Mouse (Mus musculus) thymus, postnatal 0 days (tissue): ENCODE measurements around the gene Polrmt. TPM values are rescaled to one million over a fixed set of nuclear protein-coding genes. Genes with fewer than 3 reads are reported as not detected.
"Not testable (repeated sequence)": the region's sequence is repeated elsewhere in the genome, so short reads cannot be mapped to it uniquely, and the experiment has no call there.

Source experiments
- DNase-seq: peaks from one replicate; pipeline ENCODE4 v3.0.0-alpha.2; 2015; ENCODE audit warnings: low spot score
- polyA plus RNA-seq: library from polyadenylated mRNA; unstranded; fragments of >200 nt; fragmentation: Nextera tagmentation; extraction: Ambion mirVana; gene quantifications from 2 replicates; pipeline ENCODE4 v1.2.1, GENCODE M21; 2015

Polrmt gene
- polyA plus RNA-seq, 1 experiment from 2014 or later, result 39.5 TPM

- no peak for DNase-seq
Measured at GRCm38 (mm10) chr10:79774486-79775279, 28.3 kb upstream of the Polrmt start.

- DNase-seq, result no peak
Measured at GRCm38 (mm10) chr10:79773208-79773607, 26.8 kb upstream of the Polrmt start.

GRCm38 (mm10) chr10:79772320-79772719 lies 25.9 kb upstream of the Polrmt start:
- DNase-seq, result no peak

DNA sequence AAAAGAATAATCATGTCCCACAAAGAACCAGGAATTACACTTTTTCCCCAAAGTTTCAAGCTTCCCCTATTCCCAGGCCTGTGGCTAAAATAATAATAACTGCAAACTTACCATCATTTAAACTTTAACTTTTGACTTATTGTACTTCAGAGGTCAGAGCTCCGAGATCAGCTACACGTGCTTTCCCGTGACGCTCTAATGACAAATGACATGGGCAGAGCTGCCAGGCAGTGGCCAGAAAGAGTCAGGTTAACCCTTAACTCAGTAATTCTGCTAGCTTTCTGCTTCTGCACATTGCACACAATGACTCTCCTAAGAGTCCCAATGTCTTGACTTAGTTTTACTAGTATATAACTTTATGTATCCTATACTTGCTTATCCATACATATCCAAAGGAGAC lies 22.9 kb upstream of the Polrmt start:
- no peak for DNase-seq

DNA sequence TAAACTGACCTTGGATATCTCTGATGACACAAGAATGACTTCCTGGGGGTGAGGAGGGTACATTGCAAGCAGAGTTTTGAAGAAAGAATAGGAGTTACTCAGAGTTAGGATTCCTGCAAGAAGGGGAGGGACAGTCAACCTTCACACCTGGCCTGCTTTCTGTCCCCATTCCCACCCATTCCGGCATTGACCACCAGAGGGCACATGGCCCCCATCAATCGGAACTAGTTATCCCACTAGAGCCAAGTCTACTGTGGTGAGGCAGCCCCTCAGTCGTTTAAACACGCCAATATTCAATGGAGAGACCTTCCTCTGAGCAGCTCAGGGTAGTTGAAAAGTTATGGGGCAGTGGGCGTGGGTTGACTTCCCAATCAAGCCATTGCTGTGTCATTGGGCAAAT lies 22.0 kb upstream of the Polrmt start:
- DNase-seq, result peak; percentile 78

GRCm38 (mm10) chr10:79767372-79768244 lies 21.2 kb upstream of the Polrmt start:
- DNase-seq, result no peak

DNA sequence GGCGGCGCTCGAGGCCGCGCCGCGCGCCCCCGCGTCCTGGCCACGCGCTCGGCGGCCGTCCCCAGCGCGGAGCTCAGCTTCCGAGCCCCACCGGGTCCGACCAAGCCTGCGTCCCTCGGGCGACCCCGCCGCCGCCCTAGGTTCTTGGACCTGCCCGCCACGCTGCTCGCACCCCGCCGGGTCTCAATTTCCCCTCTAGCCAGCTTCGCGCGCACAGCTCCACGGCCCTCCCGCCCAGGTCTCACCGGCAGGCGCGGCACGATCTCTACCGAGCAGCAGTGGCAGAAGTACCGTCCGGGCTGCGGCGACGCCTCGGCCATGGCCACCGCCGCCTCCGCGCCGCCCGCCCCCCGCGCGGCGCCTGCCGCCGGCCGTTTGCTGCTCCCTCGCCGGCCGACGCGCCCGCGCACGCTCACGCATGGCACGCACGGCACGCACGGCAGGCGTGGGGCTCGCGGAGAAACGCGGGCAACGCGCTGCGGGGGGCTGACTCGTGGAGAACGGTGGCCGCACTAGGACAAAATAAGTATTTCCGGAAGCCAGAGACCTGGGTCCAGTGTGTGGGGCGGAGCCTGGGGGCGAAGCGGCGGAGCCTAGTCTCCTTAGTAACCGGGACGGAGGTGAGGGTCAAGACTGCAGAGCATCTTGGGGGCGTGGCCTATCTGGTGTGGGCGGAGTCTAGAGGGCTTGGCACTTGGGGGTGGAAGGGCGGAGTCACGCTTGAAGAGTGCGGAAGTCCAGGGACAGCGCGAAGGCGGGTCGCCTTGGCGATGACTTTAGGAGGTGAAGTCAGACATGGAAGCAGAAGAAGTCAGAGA lies 20.3 kb upstream of the Polrmt start, which contains the start of gene Rnf126:
TSS of gene Rnf126 (minus strand) at position 445 of the 818 bp plus-strand sequence.
- peak; percentile 96 for DNase-seq

GRCm38 (mm10) chr10:79766001-79766507 lies 19.7 kb upstream of the Polrmt start:
- DNase-seq, result no peak

DNA sequence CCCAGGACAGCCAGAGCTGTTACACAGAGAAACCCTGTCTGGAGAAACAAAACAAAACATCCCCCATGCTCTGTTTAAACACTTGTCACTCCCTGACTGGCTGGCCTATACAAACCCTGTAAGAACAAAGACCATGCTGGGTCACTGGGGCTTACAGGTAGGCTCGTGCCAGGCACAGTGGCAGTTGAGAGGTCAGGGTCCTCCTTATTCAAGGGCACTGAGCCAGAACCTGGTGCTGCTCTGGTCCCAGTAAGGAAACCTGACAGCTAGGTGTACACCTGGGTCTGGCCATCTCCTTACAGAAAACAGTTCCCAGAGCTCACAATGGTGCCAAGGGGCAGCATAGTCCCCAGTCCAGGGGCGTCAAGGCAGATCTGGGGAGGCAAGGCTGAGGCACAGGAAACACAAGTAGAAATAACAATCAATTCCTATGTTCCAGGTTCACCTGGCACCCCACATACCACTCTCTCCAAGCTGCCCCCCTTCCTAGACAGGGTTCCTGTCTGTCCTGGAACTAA lies 18.9 kb upstream of the Polrmt start:
- DNase-seq, result no peak

- no peak for DNase-seq
Measured at GRCm38 (mm10) chr10:79764234-79764633, 17.9 kb upstream of the Polrmt start.

- no peak for DNase-seq
Measured at GRCm38 (mm10) chr10:79762875-79763274, 16.5 kb upstream of the Polrmt start.

- DNase-seq, result no peak
Measured at GRCm38 (mm10) chr10:79760603-79761143, 14.3 kb upstream of the Polrmt start.

- not testable (repeated sequence) for DNase-seq
Measured at GRCm38 (mm10) chr10:79759675-79760074, 13.3 kb upstream of the Polrmt start.

GRCm38 (mm10) chr10:79756660-79757059 lies 10.3 kb upstream of the Polrmt start:
- DNase-seq, result no peak

GRCm38 (mm10) chr10:79755854-79756253 lies 9.5 kb upstream of the Polrmt start:
- no peak for DNase-seq

GRCm38 (mm10) chr10:79754856-79755516 lies 8.6 kb upstream of the Polrmt start, which contains the start of gene Fgf22:
Gene Fgf22, plus strand, starts transcription at chr10:79755076.
- DNase-seq, result peak; percentile 23

DNA sequence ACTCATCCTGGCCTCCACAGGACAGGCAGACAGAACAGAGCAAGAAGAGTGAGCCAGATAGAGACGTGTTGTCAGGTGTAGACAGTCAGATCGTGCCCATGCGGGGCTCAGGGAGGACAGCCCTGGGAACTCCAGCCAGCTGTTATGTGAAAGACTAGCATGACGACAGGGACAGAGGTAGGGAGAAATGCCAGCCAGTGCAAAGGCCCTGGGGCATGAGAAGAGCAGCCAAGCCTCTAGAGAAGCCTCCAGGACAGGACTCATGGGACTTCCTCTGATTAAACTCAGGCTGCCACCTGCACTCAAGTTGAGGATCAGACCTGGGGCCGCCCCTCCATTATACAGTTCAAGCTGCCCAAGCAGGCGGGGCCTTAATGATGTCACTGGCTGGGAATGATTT lies 2.1 kb upstream of the Polrmt start:
- DNase-seq, result no peak

DNA sequence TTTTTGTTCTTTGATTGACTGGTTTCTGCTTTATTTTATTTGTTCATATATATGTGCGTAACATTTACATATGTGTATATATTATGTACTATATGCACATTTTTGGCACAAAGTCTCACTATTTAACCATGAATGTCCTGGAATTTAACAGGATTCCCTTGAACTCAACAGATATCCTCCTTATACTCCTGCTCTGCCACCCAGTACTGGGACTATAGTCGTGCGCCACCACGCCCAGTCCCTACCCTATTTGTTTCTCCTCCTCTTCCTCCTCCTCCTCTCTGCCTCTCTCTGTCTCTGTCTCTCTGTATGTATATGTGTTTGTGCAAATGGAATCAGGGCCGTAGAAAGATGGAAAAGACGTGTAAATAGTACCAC lies 382 bp upstream of the Polrmt start:
- no peak for DNase-seq

GRCm38 (mm10) chr10:79745411-79745810 lies 970 bp downstream of the Polrmt start:
- DNase-seq, result no peak
